Mouse (Mus musculus): ENCODE data around the gene Otud7b. TPM values are rescaled to one million over a fixed set of nuclear protein-coding genes. Genes with fewer than 3 reads are reported as not detected.
A peak's percentile ranks its signal among the peaks of the same experiment; 100 is the strongest.
"Not testable (repeated sequence)": the region's sequence is repeated elsewhere in the genome, so short reads cannot be mapped to it uniquely, and the experiment has no call there.

Gene Otud7b
- polyA plus RNA-seq, 1 experiment from 2014 or later: 14.5 TPM

- Histone ChIP-seq H3K27me3 (ENCODE audit: control insufficient read depth, insufficient read depth, low read length) (no peaks in the 10 kb centered on the region), H3K4me2 (replicated peaks; ENCODE audit: low read depth) (peak within 1 kb of the TSS; percentile 84), H3K4me1 (replicated peaks; ENCODE audit: control insufficient read depth, insufficient read depth) (0 out of 2 replicates have a peak, but pooled peaks cover 3% of the 10 kb centered on the region), H3K27ac (replicated peaks) (peak within 1 kb of the TSS; percentile 99), H3K9me3 (ENCODE audit: control insufficient read depth, low read length) (no peaks in the 10 kb centered on the region), H3K36me3 (ENCODE audit: control insufficient read depth, insufficient read depth, low read length) (0 out of 2 replicates have a peak, but pooled peaks cover 4% of the 10 kb centered on the region), H3K4me3 (ENCODE audit: low read depth, low read length) (peak within 1 kb of the TSS; percentile 88), H3K9ac (ENCODE audit: low read length) (peak within 1 kb of the TSS; percentile 89)
- WGBS: 1% methylated on average over 53 of the region's 58 CpGs
- peak; percentile 94 for ATAC-seq (ENCODE audit: low FRiP score, low TSS enrichment)
- TF ChIP-seq CTCF (IDR thresholded peaks at IDR 0.05; ENCODE audit: low read depth) (no peak), EP300 (optimal IDR thresholded peaks at IDR 0.05) (no peak)
- peak; percentile 97 for DNase-seq (ENCODE audit: low spot score)
Measured at GRCm38 (mm10) chr3:96172197-96173178, 68.2 kb downstream of the Otud7b start, which contains the start of gene Sf3b4. Gene Sf3b4, plus strand, starts transcription at chr3:96172332.

GRCm38 (mm10) chr3:96173185-96173584, 68.9 kb downstream of the Otud7b start:
- H3K4me2 ChIP-seq (replicated peaks; ENCODE audit: low read depth): peak overlapping the region; percentile 84
- H3K4me3 ChIP-seq (ENCODE audit: low read depth, low read length): peak overlapping the region; percentile 88
- H3K27ac ChIP-seq (replicated peaks): 0 out of 2 replicates have a peak overlapping the region, but pooled peaks have one; percentile 99
- H3K9me3 ChIP-seq (ENCODE audit: control insufficient read depth, low read length): no peaks in the 10 kb centered on the region
- TF ChIP-seq CTCF (IDR thresholded peaks at IDR 0.05; ENCODE audit: low read depth): no peak
- no peak for TF ChIP-seq EP300 (optimal IDR thresholded peaks at IDR 0.05)
- H3K27me3 ChIP-seq (ENCODE audit: control insufficient read depth, insufficient read depth, low read length): no peaks in the 10 kb centered on the region
- WGBS: 28% methylated on average over 7 of the region's 7 CpGs
- peak overlapping the region; percentile 89 for H3K9ac ChIP-seq (ENCODE audit: low read length)
- no peak for ATAC-seq (ENCODE audit: low FRiP score, low TSS enrichment)
- H3K36me3 ChIP-seq (ENCODE audit: control insufficient read depth, insufficient read depth, low read length): 0 out of 2 replicates have a peak, but pooled peaks cover 4% of the 10 kb centered on the region
- DNase-seq (ENCODE audit: low spot score): no peak
- H3K4me1 ChIP-seq (replicated peaks; ENCODE audit: control insufficient read depth, insufficient read depth): 0 out of 2 replicates have a peak, but pooled peaks cover 3% of the 10 kb centered on the region

GRCm38 (mm10) chr3:96174042-96174441, 69.7 kb downstream of the Otud7b start:
- H3K9me3 ChIP-seq (ENCODE audit: control insufficient read depth, low read length); H3K27ac ChIP-seq (replicated peaks); H3K4me1 ChIP-seq (replicated peaks; ENCODE audit: control insufficient read depth, insufficient read depth); DNase-seq (ENCODE audit: low spot score); H3K27me3 ChIP-seq (ENCODE audit: control insufficient read depth, insufficient read depth, low read length); H3K9ac ChIP-seq (ENCODE audit: low read length); H3K4me3 ChIP-seq (ENCODE audit: low read depth, low read length); H3K36me3 ChIP-seq (ENCODE audit: control insufficient read depth, insufficient read depth, low read length); ATAC-seq (ENCODE audit: low FRiP score, low TSS enrichment); H3K4me2 ChIP-seq (replicated peaks; ENCODE audit: low read depth): not testable (repeated sequence)
- 85% methylated on average over 4 of the region's 4 CpGs for whole genome bisulfite sequencing

GRCm38 (mm10) chr3:96175251-96175650, 70.9 kb downstream of the Otud7b start:
- no peak for TF ChIP-seq CTCF (IDR thresholded peaks at IDR 0.05; ENCODE audit: low read depth)
- TF ChIP-seq EP300 (optimal IDR thresholded peaks at IDR 0.05): no peak
- Histone ChIP-seq H3K27me3 (ENCODE audit: control insufficient read depth, insufficient read depth, low read length) (no peaks in the 10 kb centered on the region), H3K27ac (replicated peaks) (no peak overlapping the region), H3K4me1 (replicated peaks; ENCODE audit: control insufficient read depth, insufficient read depth) (0 out of 2 replicates have a peak, but pooled peaks cover 3% of the 10 kb centered on the region), H3K36me3 (ENCODE audit: control insufficient read depth, insufficient read depth, low read length) (peaks cover 4% of the 10 kb centered on the region; the same call in 1 of the 2 replicates), H3K9me3 (ENCODE audit: control insufficient read depth, low read length) (no peaks in the 10 kb centered on the region), H3K9ac (ENCODE audit: low read length) (no peak overlapping the region), H3K4me2 (replicated peaks; ENCODE audit: low read depth) (no peak overlapping the region), H3K4me3 (ENCODE audit: low read depth, low read length) (no peak overlapping the region)
- 92% methylated on average over 6 of the region's 6 CpGs for WGBS
- ATAC-seq (ENCODE audit: low FRiP score, low TSS enrichment) (no peak), DNase-seq (ENCODE audit: low spot score) (no peak)

DNA sequence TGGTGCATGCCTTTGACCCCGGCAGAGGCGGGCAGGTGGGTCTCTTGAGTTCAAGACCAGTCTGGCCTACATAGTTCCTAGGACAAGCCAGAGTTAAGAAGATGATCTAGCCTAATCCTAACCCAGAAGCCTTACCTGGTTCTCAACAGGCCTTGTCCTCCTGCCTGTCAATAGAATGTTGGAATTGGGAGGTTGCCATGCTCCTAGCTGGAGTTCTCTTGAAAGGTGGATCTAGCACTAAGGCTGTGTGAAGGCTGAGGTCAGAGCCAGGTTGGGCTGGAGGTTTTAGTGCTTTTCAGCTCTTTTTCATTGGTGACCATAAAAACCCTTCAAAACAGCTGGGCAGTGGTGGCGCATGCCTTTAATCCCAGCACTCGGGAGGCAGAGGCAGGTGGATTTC, 74.1 kb downstream of the Otud7b start:
- peaks cover 4% of the 10 kb centered on the region; the same call in 1 of the 2 replicates for H3K36me3 ChIP-seq (ENCODE audit: control insufficient read depth, insufficient read depth, low read length)
- no peak for TF ChIP-seq CTCF (IDR thresholded peaks at IDR 0.05; ENCODE audit: low read depth)
- no peak for TF ChIP-seq EP300 (optimal IDR thresholded peaks at IDR 0.05)
- H3K27ac ChIP-seq (replicated peaks): no peak overlapping the region
- DNase-seq (ENCODE audit: low spot score) (no peak), ATAC-seq (ENCODE audit: low FRiP score, low TSS enrichment) (no peak)
- no peak overlapping the region for H3K4me2 ChIP-seq (replicated peaks; ENCODE audit: low read depth)
- H3K9ac ChIP-seq (ENCODE audit: low read length): no peak overlapping the region
- H3K4me3 ChIP-seq (ENCODE audit: low read depth, low read length): no peak overlapping the region
- 0 out of 2 replicates have a peak, but pooled peaks cover 5% of the 10 kb centered on the region for H3K4me1 ChIP-seq (replicated peaks; ENCODE audit: control insufficient read depth, insufficient read depth)
- H3K9me3 ChIP-seq (ENCODE audit: control insufficient read depth, low read length): no peaks in the 10 kb centered on the region
- no peaks in the 10 kb centered on the region for H3K27me3 ChIP-seq (ENCODE audit: control insufficient read depth, insufficient read depth, low read length)
- WGBS: 93% methylated on average over 4 of the region's 4 CpGs
